Mouse (Mus musculus) 3T3-L1 (cell line): ENCODE measurements around the gene Cd27.
"Not testable (repeated sequence)": the region's sequence is repeated elsewhere in the genome, so short reads cannot be mapped to it uniquely, and the experiment has no call there.

ENCODE experiments used
- DNase-seq: peaks from one replicate; pipeline ENCODE4 v3.0.0-alpha.2; 2015; ENCODE audit warnings: low read depth, low spot score

The Cd27 gene

DNA sequence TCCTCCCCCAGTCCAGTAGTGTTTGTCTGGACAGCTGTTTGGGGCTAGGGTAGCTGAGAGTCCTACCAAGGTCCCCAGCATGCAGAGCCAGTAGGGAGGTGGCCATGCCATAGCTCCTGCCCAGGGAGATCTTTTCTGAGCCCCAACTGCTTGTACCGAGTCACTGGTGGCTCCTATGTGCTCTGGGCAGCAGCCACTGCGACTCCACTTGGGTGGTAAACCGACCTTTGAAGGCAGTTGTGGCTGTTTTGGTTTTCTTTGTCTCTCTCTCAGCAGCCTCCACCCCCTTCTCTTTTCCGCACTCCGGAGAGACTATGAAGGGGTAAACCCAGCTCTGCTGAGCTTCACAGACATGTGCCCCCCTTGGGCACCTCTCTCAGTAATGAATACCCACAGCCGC is at the start of gene Cd27:
Cd27 (minus strand) TSS at position 229 of the 400 bp plus-strand sequence.
- no peak for DNase-seq

DNA sequence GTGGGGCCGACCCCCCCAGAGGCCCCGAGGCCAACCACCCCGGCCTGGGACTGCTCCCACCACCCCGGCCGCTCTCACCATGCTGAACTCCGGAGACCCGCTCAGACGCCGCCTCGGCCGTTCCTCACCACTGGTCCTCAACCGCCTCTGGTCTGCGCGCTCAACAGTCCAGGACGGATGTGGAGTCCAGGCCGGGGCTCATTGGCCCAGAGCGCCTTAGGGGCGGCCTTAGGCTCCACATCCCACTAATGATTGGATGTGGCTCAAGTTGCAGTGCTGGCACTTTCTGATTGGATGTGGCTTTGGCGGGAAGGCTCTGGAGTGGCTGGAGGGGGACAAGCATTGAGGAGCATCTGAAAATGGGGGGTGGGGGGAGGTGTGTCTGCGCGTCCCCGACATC is 49.1 kb upstream of the Cd27 start, which contains the start of gene Tuba3a:
Tuba3a (minus strand) TSS at position 153 of the 400 bp plus-strand sequence.
- no peak for DNase-seq

DNA sequence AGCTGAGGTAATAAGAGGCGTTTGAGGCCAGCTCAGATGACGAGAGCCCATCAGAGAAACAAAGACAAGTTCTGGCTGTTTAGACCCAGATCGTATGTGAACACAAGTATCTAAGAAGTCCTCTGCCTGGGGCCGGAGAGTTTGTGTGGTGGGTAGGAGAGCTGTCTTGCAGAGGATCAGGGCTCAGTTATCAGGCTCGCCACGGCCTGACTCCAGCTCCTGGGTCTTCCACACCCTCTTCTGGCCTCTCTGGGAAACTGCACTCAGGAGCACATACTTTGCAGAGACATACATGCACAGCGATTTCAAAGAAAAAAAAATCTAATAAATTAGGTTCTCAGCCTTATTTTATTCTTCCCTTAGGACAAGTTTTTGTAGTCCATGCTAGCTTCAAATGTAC is 47.9 kb upstream of the Cd27 start:
- no peak for DNase-seq

DNA sequence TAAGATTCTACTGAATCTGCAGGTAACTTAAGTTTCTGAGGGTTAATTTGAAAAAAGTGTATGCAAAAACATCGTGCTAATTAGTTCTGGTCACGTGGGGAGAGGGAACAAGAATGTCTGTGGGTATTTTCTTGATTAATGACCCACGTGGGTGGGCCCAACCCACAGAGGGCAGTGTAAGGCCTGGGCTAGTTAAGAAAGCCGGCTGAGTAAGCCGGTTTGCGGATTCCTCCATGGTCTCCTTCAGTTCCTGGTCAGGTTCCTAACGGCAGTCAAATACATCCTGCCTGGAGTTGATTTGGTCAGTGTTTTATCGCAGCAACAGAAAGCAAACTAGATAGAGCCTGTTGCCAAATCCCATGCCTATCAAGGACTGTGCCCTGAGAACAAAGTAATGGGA is 47.4 kb upstream of the Cd27 start:
- no peak for DNase-seq

- DNase-seq: not testable (repeated sequence)
These were observed 45.9 kb upstream of the Cd27 start for GRCm38 (mm10) chr6:125282721-125283120.

DNA sequence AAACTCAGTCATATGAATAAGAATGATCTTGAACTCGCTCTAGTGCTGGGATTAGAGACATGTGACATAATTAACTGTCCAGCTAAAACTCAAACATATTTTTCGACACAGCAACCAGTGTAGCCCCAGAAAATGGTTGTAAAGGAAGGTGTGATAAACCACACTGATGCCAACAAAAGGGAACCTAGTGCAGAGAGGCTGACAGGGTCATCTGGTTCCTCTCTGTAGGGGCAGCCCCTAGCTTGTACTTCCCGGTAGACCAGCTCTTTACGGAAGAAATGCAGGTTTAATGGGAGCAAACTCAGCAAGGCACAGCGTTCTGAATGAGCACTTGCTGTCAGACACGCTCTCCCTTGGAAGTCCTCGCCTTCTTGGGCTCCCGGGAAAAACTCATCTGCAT is 42.9 kb upstream of the Cd27 start:
- no peak for DNase-seq

DNA sequence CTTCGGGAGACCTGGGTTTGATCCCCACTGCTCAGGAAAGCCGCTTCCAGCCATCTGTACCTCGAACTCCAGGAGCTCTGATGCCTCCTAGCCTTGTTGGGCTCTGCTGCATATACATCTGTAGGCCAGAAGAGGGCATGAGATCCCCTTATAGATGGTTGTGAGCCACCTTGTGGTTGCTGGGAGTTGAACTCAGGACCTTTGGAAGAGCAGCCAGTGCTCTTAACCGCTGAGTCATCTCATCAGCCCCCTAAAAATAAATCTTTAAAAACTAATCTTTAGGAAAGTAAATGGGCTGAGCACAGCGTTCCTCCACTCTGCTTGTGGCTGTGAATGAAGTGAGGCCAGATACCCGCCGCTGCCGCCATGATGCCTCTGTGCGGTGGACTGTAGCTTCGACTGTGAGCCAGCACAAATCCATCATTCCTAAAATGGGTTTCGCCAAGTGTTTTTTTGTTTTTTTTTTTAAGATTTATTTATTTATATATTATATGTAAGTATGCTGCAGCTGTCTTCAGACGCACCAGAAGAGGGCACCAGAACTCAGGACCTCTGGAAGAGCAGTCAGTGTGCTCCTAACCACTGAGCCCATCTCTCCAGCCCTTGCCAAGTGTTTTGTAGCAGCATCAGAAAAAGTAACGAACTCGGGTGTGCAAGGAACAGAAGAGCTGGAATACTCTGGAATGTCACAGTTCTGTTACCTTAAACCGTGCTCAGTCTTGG is 38.2 kb upstream of the Cd27 start:
- peak; percentile 81 for DNase-seq

- no peak for DNase-seq
These were observed 35.5 kb upstream of the Cd27 start for GRCm38 (mm10) chr6:125272228-125272785.

DNA sequence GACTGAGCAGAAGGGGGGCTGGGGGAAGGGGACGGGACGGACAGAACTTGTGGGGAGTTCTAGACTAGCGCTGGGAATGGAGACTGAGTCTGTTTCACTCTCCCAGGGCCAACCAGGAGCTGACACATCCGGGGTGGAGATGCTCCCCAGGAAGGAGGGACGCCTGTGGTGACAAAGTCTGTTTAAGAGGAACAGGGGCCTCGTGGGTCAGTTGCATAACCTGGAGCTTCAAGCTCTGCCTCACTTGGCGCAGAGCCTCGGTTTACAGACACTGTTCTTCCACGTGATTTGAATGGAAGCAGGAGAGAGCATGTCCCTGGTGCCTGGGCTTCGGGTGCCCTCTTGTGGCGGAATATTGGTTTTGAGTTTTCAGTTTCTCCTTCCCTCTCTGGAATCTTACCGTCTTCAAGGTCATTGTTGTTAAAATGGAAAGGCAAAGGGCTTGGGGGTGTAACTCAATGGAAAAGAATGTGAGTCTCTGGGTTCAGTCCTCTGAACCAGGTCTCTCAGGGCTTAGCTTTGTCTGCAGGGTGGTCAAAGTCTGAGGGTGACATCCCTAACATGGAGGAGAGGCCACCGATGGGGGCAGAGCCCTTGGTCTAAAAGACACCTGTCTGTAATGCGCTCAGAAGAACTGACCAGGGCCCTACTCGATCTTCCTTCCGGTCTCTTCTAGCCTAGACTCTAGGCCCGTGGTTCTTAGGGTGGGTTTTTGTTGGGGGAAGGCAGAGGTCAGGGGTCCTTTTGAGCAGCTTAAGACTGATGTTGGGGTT is 34.8 kb upstream of the Cd27 start:
- peak; percentile 99 for DNase-seq

- no peak for DNase-seq
These were observed 32.0 kb upstream of the Cd27 start for GRCm38 (mm10) chr6:125268799-125269198.

DNA sequence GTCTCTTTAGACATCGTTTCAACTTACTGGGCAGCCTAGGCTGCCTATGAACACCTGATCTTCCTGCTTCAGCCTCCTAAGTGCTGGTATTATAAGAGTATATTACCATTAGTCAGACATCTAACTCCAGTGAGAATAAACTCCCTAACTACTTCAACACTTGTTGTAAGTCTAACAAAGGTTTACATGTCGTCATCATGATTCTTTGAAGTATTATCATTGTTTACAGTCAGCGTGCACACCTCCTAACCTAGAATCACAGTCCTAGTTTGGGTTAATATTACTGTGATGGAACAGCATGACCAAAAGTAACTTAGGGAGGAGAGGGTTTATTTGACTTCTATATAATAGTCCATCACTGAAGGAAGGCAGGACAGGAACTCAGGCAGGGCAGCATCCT is 30.7 kb upstream of the Cd27 start:
- no peak for DNase-seq

DNA sequence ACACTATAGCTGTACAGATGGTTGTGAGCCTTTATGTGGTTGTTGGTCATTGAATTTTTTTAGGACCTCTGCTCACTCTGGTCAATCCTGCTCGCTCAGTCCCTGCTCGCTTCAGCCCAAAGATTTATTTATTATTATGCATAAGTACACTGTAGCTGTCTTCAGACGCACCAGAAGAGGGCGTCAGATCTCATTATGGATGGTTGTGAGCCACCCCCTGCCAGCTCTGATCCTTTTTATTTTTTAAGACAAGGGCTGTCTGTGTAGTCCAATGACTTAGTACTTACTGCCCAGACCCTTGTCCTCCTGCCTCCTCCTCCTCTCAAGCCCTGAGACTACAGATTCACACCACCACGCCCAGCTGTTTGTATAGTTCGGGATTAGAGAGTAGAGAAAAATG is 29.8 kb upstream of the Cd27 start:
- DNase-seq: not testable (repeated sequence)

GRCm38 (mm10) chr6:125266091-125266490 is 29.3 kb upstream of the Cd27 start:
- DNase-seq: no peak

DNA sequence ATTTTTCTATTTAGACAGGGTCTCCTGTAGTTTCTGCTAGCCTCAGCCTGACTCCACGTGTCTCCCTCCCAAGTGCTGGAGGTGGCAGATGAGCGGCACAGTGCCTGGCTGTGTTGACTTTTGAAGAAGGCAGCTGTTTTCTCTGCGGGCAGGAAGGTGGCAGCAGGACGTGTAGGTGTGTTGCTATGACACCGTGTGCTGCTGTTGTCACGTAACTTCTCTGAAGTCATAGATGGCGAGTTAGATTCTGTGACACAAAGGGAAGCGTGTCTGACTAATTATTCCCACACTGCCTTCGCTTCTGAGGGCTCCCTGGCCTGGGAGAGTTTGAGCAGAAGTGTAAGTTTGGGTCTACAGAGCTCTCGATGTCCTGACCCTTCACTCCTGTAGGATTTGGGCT is 28.4 kb upstream of the Cd27 start:
- no peak for DNase-seq

DNA sequence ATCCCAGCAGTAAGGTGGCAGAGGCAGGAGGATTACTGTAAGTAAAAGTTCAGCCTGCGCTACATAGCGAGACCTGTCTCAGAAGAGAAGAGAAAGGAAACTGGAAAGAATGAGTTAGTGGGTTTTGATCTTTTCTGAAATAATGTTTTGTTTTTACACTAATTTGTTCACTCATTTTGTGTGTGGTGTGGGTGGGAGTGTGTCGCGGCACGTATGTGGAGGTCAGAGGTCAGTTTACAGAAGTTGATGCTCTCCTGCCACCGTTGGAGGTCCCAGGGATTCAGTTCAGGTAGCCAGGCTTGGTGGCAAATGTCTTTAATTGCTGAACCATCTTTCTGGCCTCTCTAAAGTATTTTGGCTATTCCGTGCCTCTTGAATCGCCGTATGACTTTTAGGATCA is 27.4 kb upstream of the Cd27 start:
- no peak for DNase-seq

- no peak for DNase-seq
These were observed 23.3 kb upstream of the Cd27 start for GRCm38 (mm10) chr6:125260006-125260555.

DNA sequence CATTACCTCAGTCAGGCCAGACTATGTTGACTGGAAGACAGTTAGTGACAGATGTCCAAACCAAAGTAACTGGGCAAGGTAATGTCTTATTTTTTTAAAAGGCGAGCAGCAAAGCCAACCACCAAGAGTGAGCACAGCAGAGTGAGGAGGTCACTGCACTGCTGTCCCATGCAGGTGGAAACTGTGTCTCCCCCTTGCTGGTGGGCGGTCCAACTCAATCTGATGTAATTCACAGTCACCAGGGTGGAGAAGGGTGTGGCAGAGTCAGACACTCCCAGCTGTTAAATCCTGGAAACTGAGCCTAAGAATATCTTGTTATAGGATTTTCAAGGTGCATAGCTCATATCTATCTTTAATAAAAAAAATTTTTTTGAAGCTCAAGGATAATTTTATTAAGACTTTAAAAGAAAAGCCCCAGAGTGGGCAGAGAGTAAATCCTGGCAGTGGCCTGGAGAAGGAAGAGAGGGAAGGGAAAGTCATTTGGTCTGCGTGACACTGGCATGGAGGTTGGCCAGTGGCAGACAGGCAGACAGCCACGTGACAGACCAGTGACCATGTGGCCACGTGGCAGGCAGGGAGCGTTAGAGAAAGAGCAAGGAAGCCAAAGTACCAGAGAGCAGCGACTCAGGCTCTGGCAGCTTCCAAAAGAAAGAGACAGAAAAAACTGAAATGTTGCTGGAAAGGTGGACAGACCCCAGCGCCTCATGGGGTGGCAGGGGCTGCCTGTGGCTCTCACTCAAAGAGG is 19.6 kb upstream of the Cd27 start:
- DNase-seq: peak; percentile 73

DNA sequence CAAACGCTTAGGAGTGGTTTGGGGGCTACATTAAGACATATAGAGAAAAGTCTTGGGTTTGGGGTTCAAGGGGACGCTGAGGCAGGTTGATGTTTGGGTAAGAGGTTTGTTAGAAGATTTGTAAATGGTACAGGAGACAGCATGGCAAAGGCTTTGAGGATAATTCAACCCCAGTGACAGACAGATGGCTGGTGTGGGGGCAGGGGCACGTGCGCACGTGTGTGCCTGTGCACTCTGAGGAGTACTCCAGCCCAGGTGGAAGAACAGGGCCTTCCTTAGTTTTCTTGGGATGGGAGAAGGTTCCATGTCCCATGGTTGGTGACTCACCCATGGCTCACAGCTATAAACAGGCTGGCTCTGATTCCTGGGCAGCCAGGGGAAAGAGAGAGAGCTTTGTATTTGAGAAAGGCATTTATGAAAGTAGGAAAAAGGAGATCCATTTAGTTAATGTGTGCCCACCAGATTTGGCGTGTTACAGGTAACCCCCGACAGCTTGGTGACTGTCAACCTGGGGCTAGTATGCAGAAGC is 18.8 kb upstream of the Cd27 start:
- peak; percentile 80 for DNase-seq

- no peak for DNase-seq
These were observed 17.3 kb upstream of the Cd27 start for GRCm38 (mm10) chr6:125253863-125254715.

DNA sequence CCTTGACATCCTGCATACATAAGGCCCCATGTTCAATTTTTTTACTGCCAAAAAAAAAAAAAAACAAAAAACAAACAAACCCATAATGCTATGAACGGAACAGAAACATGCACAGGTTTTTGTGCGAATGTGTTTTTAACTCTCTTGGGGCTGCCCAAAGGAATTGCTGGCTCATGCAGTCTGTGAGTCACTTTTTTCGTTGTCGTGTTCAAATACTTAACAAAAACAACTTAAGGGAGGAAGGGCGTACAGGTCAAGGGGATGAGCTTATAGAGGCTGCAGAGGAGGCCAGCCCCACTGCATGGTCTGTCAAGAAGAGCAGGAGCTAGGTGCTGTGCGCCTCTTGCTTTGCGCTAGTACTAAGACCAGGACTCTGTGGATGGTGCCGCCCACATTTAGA is 15.9 kb upstream of the Cd27 start:
- peak; percentile 66 for DNase-seq

DNA sequence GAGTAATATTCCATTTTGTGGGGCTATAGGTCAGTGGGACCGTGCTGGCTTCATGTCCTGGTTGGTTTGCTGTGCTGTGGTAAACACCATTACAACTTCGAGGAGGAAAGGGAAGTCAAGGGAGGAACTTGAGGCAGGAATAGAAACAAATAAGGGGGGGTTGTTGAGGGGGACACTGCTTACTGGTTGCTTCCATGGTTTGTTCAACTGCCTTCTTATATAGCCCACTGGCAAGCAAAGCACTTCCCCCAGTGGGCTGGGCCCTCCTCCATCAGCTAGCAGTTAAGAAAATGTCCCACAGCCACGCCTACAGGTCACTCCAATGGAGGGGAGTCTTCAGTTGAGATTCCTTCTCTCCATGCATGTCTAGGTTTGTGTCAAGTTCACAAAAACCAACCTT is 15.5 kb upstream of the Cd27 start:
- DNase-seq: no peak
